Mouse (Mus musculus) ES-E14 (cell line): ENCODE data around the gene Qrsl1. TPM values are rescaled to one million over a fixed set of nuclear protein-coding genes. Genes with fewer than 3 reads are reported as not detected.

ENCODE experiments used
- DNase-seq: peaks from one replicate; pipeline ENCODE4 v3.0.0-alpha.2; 2013; ENCODE audit warnings: low read depth, low spot score
- H3K27ac ChIP-seq: 2 replicates; pipeline ENCODE4 v1.5.1; 2012; ENCODE audit warnings: low read depth, mild to moderate bottlenecking, low read length, moderate library complexity, mixed read lengths; ENCODE audit not compliant: poor library complexity, insufficient read depth, severe bottlenecking
- H3K36me3 ChIP-seq: 2 replicates; pipeline ENCODE4 v1.6.1; 2012; ENCODE audit warnings: mild to moderate bottlenecking, low read length, moderate library complexity, mixed read lengths; ENCODE audit not compliant: control insufficient read depth, poor library complexity, insufficient read depth, severe bottlenecking
- H3K4me1 ChIP-seq, 2 experiments: fragments of 150-350 bp in 1 of 2; sonication (generic) in 1 of 2; 2 replicates each; pipeline ENCODE4 v1.6.1; 2012; ENCODE audit warnings: low read length in 2 of 2, mild to moderate bottlenecking in 1 of 2, mixed read lengths in 1 of 2; ENCODE audit not compliant: control insufficient read depth in 2 of 2, insufficient read depth in 2 of 2, poor library complexity in 1 of 2
- H3K4me3 ChIP-seq, 2 experiments: fragments of 150-350 bp in 1 of 2; sonication (generic) in 1 of 2; 2 replicates each; pipeline ENCODE4 v1.5.1; 2012; ENCODE audit warnings: low read length in 2 of 2, low read depth in 1 of 2, mild to moderate bottlenecking in 1 of 2, mixed read lengths in 1 of 2; ENCODE audit not compliant: insufficient read depth in 1 of 2, poor library complexity in 1 of 2, severe bottlenecking in 1 of 2
- H3K9ac ChIP-seq: 2 replicates; pipeline ENCODE4 v1.6.1; 2012; ENCODE audit warnings: low read depth, mild to moderate bottlenecking, low read length, mixed read lengths; ENCODE audit not compliant: poor library complexity, insufficient read depth, severe bottlenecking
- H3K9me3 ChIP-seq: fragments of 150-350 bp; sonication (generic); 2 replicates; pipeline ENCODE4 v1.6.1; 2012; ENCODE audit warnings: low read depth, mild to moderate bottlenecking, low read length; ENCODE audit not compliant: control insufficient read depth, insufficient read depth
- CHD2 ChIP-seq: IDR thresholded peaks from 2 replicates; pipeline ENCODE4 v1.6.1; 2014; ENCODE audit warnings: mild to moderate bottlenecking, low read depth, low read length, inconsistent platforms
- HCFC1 ChIP-seq: IDR thresholded peaks from 2 replicates; pipeline ENCODE4 v1.6.1; 2012; ENCODE audit warnings: low read length, inconsistent platforms, borderline replicate concordance; ENCODE audit not compliant: insufficient read depth
- MAFK ChIP-seq: IDR thresholded peaks from 2 replicates; pipeline ENCODE4 v1.6.1; 2014; ENCODE audit warnings: mild to moderate bottlenecking, low read depth, low read length, inconsistent platforms; ENCODE audit not compliant: insufficient read depth
- ZC3H11A ChIP-seq: IDR thresholded peaks from 2 replicates; pipeline ENCODE4 v1.6.1; 2012; ENCODE audit warnings: low read depth, mild to moderate bottlenecking, inconsistent platforms, low read length, borderline replicate concordance
- ZNF384 ChIP-seq: IDR thresholded peaks from 2 replicates; pipeline ENCODE4 v1.6.1; 2012; ENCODE audit warnings: low read depth, low read length, inconsistent platforms
- in situ Hi-C, 2 experiments: fragments of 600-800 bp; cut with MboI; formaldehyde crosslinking; loops; one replicate each; pipeline ENCODE4 v1.15.1; 2025; ENCODE audit warnings: low sequenced_read_pairs in 2 of 2, inconsistent platforms in 1 of 2; ENCODE audit not compliant: unreplicated experiment in 2 of 2
- total RNA-seq: library from RNA; depleted of rRNA; stranded (reverse); fragments of 300-350 nt; gene quantifications from 2 replicates; pipeline ENCODE4 v1.2.3, GENCODE M21; 2012; rRNA removed

Qrsl1 gene
- total RNA-seq, 1 experiment: 24.8 TPM

GRCm38 (mm10) chr10:43826773-43827621 is 74.5 kb downstream of the Qrsl1 start:
- no peak overlapping the region for H3K27ac ChIP-seq
- TF ChIP-seq ZNF384 (peak; percentile 57; the same call in 1 of the 2 replicates), ZC3H11A (no peak), HCFC1 (no peak), MAFK (no peak), CHD2 (no peak)
- no peak overlapping the region for H3K4me3 ChIP-seq
- H3K4me1 ChIP-seq: no peaks in the 10 kb centered on the region
- H3K9me3 ChIP-seq: no peaks in the 10 kb centered on the region
- peak; percentile 26 for DNase-seq
- H3K9ac ChIP-seq: no peak overlapping the region
- in situ Hi-C loops: no loop called here
- H3K36me3 ChIP-seq: no peaks in the 10 kb centered on the region

DNA sequence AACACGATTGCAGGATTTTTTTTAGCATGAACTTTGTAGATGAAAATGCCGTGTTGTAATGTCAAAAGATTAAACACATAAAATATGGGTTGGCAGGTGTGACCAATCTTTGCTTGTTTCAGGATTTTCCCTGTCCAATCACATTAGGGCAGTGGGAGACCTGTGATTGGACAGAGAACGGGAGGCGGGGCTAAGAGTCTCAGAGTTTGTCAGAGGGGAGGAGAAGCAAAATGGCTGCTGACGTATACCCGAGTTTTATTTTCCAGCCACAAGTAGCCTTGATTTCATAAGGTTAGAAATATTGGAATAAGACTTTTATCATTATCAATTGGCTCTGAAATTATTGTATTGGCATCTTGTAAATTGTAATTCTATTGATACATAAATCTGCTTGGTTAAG is 75.8 kb downstream of the Qrsl1 start:
- no peaks in the 10 kb centered on the region for H3K36me3 ChIP-seq
- H3K4me3 ChIP-seq: no peak overlapping the region
- no peak for DNase-seq
- in situ Hi-C loops: no loop called here
- H3K9me3 ChIP-seq: no peaks in the 10 kb centered on the region
- no peaks in the 10 kb centered on the region for H3K4me1 ChIP-seq
- TF ChIP-seq MAFK (no peak), ZC3H11A (no peak), HCFC1 (no peak), CHD2 (no peak), ZNF384 (no peak)
- H3K27ac ChIP-seq: no peak overlapping the region
- no peak overlapping the region for H3K9ac ChIP-seq

- Histone ChIP-seq H3K9ac (no peak overlapping the region), H3K9me3 (no peaks in the 10 kb centered on the region), H3K27ac (no peak overlapping the region), H3K4me3 (no peak overlapping the region), H3K36me3 (no peaks in the 10 kb centered on the region), H3K4me1 (no peaks in the 10 kb centered on the region)
- no peak for TF ChIP-seq HCFC1
- no peak for TF ChIP-seq MAFK
- TF ChIP-seq CHD2: no peak
- TF ChIP-seq ZNF384: no peak
- no peak for TF ChIP-seq ZC3H11A
- in situ Hi-C loops: no loop called here
- DNase-seq: no peak
Measured at GRCm38 (mm10) chr10:43824713-43825112, 76.8 kb downstream of the Qrsl1 start.

Other genes with a start within 250 kb of the Qrsl1 start
- gene Rtn4ip1, start 62 bp upstream of the Qrsl1 start, total RNA-seq: 8.5 and 10.2 TPM in 2 replicates
- 1.6 and 2.5 TPM in 2 replicates for gene Crybg1, start 247.1 kb upstream of the Qrsl1 start, total RNA-seq